Mouse (Mus musculus) monocyte, adult 59 days (primary cell): ENCODE measurements around the gene Cept1. TPM values are rescaled to one million over a fixed set of nuclear protein-coding genes. Genes with fewer than 3 reads are reported as not detected.

Experiments
- total RNA-seq, 2 experiments: library from RNA; stranded (reverse); gene quantifications; one replicate each; pipeline ENCODE4 v1.2.4; 2023

The Cept1 gene
- 100 to 1,000 TPM in 1 of 2 experiments, 10 to 100 TPM in 1; 97.4 to 103 TPM for total RNA-seq

DNA sequence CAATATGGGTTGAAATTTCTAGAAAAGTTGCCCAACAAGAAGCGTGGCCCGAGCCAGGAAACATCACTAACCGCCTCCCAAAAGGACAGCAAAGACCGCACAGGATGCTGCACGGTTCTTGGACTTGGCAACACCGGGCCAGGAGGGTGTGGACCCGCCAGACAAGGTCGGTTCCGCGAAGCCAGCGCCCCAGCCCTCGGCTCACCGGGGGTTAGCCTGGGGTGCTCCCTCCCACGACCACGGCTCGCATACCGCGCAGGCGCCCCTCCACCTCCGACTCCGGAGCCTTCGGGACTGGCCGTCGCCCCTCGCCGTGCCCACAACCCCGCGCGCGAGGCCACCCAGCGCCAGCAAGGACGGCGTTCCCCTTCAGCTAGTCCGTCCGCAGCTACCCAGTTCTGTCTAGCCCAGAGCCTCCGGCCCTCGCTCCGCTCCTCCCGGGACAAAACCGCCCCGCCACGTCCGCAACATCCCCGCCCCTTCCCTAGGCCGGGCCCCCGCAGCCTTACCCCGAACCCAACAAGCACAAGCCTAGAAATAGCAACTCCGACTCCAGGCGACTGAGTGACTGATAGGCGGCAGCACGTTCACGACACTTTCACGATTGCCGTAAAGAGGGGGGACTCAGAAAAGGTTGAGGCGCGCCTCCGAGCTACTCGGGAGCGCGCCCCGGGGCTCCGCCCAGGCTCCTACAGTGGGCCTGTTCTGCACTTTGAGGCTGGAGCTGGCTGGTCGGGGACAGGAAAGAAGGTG is at the start of gene Cept1, which contains the start of gene Dram2:
Gene Cept1, minus strand, starts transcription at position 632 of the 753 bp plus-strand sequence.
Gene Dram2, plus strand, starts transcription at position 628 of the 753 bp plus-strand sequence.

DNA sequence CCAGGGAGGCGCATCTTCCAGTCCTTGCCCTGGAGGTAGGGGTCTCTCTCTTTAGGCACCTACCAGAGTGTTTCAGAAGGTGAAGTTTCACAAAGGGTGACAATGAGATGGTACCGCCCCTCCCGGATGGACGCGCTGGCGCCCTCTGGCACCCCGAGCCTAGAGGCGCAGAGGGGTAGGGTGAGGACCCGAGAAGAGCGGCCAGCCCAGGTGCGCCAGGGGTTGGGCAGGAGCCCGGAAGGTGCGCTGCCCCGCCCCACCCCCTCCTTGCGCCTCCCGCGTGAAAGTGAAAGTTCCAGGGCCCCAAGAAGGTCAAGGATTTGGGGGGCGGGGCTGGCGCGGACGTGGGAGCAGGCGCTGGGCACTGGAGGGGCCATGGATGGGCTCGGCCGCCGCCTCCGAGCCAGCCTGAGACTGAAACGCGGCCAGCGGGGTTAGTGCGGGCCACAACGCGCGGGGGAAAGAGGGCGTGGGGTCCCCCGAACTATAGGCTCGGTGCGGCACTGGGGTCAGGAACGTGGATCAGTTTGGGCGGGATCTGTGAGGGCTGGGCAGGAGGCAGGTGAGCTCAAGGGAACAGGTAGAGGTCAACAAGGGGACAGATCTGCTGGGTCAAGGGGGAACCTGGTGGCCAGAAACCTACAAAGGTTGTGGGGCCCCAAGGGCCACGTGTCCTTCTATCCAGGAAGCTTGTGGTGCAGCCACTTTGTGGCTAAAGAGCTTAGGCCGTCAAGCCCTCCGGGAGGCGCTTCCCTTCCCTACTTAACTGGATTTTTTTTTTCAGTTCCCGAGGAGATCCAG is 65.1 kb downstream of the Cept1 start, which contains the start of gene Dennd2d:
Gene Dennd2d, plus strand, starts transcription at position 125 of the 801 bp plus-strand sequence.

Other genes with a start within 250 kb of the Cept1 start
- gene Chil6, start 141.6 kb downstream of the Cept1 start, total RNA-seq: not detected
- 10 to 100 TPM; 23.7 to 24.9 TPM for gene Dennd2d, start 65.4 kb downstream of the Cept1 start, total RNA-seq
- gene Dram2, start within 50 bp of the Cept1 start, total RNA-seq: 100 to 1,000 TPM; 134 to 145 TPM
- gene Lrif1, start 137.2 kb upstream of the Cept1 start, total RNA-seq: 10 to 100 TPM; 16.9 to 23.8 TPM
- 100 to 1,000 TPM; 467 to 529 TPM for gene Cd53, start 242.3 kb upstream of the Cept1 start, total RNA-seq